In the genomic region with DNA sequence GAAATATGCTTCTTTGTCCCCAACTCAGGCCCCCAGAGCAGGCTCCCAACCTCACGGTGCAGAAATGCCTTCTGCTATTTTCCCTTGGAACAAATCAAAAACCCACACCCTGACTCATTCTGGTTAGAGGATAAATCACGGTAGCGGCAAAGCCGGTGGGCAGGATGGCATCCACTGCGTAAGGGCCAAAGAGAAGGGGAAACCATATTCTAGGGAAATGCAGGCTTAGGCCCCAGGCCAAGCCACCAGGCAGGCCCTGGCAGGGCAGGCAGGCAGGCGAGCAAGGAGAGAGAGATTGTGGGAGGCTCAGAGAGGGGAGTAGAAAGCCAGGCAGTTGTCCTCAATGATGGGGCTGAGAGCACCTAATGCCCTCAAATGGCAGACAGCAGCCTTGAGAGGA, we compare ENCODE assay signal across 19 mouse cellular contexts. TPM values are rescaled to one million over a fixed set of nuclear protein-coding genes. Genes with fewer than 3 reads are reported as not detected.
A peak's percentile ranks its signal among the peaks of the same experiment; 100 is the strongest.
DNase-seq lines count a peak whose midpoint lies in the region; ATAC-seq and TF ChIP-seq lines count a peak whose summit lies in the region.
"Had no signal": no experiment of that assay in that cellular context is flagged by ENCODE, and none has a peak within 500 bp of the region (broad histone marks: within the 10 kb centered on the region; RNA-seq: fewer than 3 reads in every experiment).

No protein-coding gene starts in this region.

- TF ChIP-seq POLR2A in embryonic fibroblast, embryonic 13.5 days (IDR thresholded peaks at IDR 0.05; ENCODE audit: low read depth, low read length), result no peak
- no peak for TF ChIP-seq POLR2A in cerebellum, adult 2 months (IDR thresholded peaks at IDR 0.05; ENCODE audit: borderline replicate concordance, insufficient read depth, low read length)

- peaks cover 2% of the 10 kb centered on the region; the same call in 1 of the 2 replicates for H3K9me3 ChIP-seq in heart, embryonic 13.5 days
- no peaks in the 10 kb centered on the region for H3K9me3 ChIP-seq in stomach, embryonic 16.5 days (replicated peaks; ENCODE audit: control insufficient read depth, low read length)
- no peaks in the 10 kb centered on the region for H3K9me3 ChIP-seq in stomach, postnatal 0 days (ENCODE audit: control insufficient read depth, low read length)
- H3K9me3 ChIP-seq in kidney, embryonic 15.5 days (replicated peaks), result no peaks in the 10 kb centered on the region

- H3K36me3 ChIP-seq in heart, embryonic 13.5 days, result no peaks in the 10 kb centered on the region
- no peaks in the 10 kb centered on the region for H3K36me3 ChIP-seq in stomach, embryonic 16.5 days (ENCODE audit: control insufficient read depth, insufficient read depth, low read length)
- H3K36me3 ChIP-seq in stomach, postnatal 0 days (ENCODE audit: control insufficient read depth, insufficient read depth, low read length), result no peaks in the 10 kb centered on the region
- no peaks in the 10 kb centered on the region for H3K36me3 ChIP-seq in kidney, embryonic 15.5 days
- H3K36me3 ChIP-seq: limb, embryonic 12.5 days had no signal

- DNase-seq in heart, adult 18-20 months, result no peak
- DNase-seq in stomach, postnatal 0 days (ENCODE audit: low spot score), result no peak
- no peak for DNase-seq in cerebellum, adult 2 months
- DNase-seq: cerebellum, adult 8-10 months; embryo, embryonic 11 days; gastrocnemius, postnatal 36 days; heart, postnatal 4 days; liver, postnatal 0 days; lung, postnatal 36 days; right cerebral cortex, postnatal 14 days had no signal

- no peak overlapping the region for H3K4me3 ChIP-seq in heart, embryonic 13.5 days
- no peak overlapping the region for H3K4me3 ChIP-seq in stomach, embryonic 16.5 days (replicated peaks; ENCODE audit: low read length)
- no peak overlapping the region for H3K4me3 ChIP-seq in stomach, postnatal 0 days (ENCODE audit: low read depth, low read length)
- no peak overlapping the region for H3K4me3 ChIP-seq in embryonic fibroblast, embryonic 13.5 days (ENCODE audit: insufficient read depth, low read length)
- no peak overlapping the region for H3K4me3 ChIP-seq in kidney, embryonic 15.5 days (replicated peaks)
- no peak overlapping the region for H3K4me3 ChIP-seq in cerebellum, adult 2 months (replicated peaks; ENCODE audit: insufficient read depth, low read depth, low read length)
- H3K4me3 ChIP-seq: limb, embryonic 12.5 days had no signal

- H3K4me2 ChIP-seq in heart, embryonic 13.5 days, result no peak overlapping the region
- H3K4me2 ChIP-seq in stomach, embryonic 16.5 days (ENCODE audit: low read depth, low read length), result no peak overlapping the region
- no peak overlapping the region for H3K4me2 ChIP-seq in stomach, postnatal 0 days (replicated peaks; ENCODE audit: low read depth)
- no peak overlapping the region for H3K4me2 ChIP-seq in kidney, embryonic 15.5 days
- H3K4me2 ChIP-seq: heart, embryonic 11.5 days; limb, embryonic 12.5 days; midbrain, embryonic 11.5 days had no signal

- peaks cover 14% of the 10 kb centered on the region for H3K4me1 ChIP-seq in heart, embryonic 13.5 days
- H3K4me1 ChIP-seq in stomach, embryonic 16.5 days (ENCODE audit: control insufficient read depth, insufficient read depth, low read length), result peaks cover 16% of the 10 kb centered on the region
- no peaks in the 10 kb centered on the region; the same call in 1 of the 2 replicates for H3K4me1 ChIP-seq in stomach, postnatal 0 days (replicated peaks; ENCODE audit: control insufficient read depth, insufficient read depth)
- H3K4me1 ChIP-seq in embryonic fibroblast, embryonic 13.5 days (ENCODE audit: control insufficient read depth, insufficient read depth, low read length), result peaks cover 3% of the 10 kb centered on the region; the same call in 1 of the 2 replicates
- H3K4me1 ChIP-seq in kidney, embryonic 15.5 days, result peaks cover 18% of the 10 kb centered on the region
- no peaks in the 10 kb centered on the region for H3K4me1 ChIP-seq in cerebellum, adult 2 months (ENCODE audit: control insufficient read depth, insufficient read depth, low read length)

- 79% methylated on average over 6 of the region's 6 CpGs for WGBS in heart, embryonic 13.5 days
- 65% methylated on average over 6 of the region's 6 CpGs for WGBS in stomach, embryonic 16.5 days
- 40% methylated on average over 6 of the region's 6 CpGs for WGBS in stomach, postnatal 0 days
- 73% methylated on average over 6 of the region's 6 CpGs for WGBS in kidney, embryonic 15.5 days
- WGBS in cerebellum, adult 2 months, result 44% methylated on average over 6 of the region's 6 CpGs

- H3K9ac ChIP-seq in heart, embryonic 13.5 days, result 0 out of 2 replicates have a peak overlapping the region, but pooled peaks have one; percentile 47
- H3K9ac ChIP-seq in stomach, embryonic 16.5 days (ENCODE audit: low read length), result peak overlapping the region; percentile 39; the same call in 1 of the 2 replicates
- no peak overlapping the region for H3K9ac ChIP-seq in stomach, postnatal 0 days (ENCODE audit: low read length)
- no peak overlapping the region for H3K9ac ChIP-seq in kidney, embryonic 15.5 days
- H3K9ac ChIP-seq: limb, embryonic 12.5 days; liver, postnatal 0 days had no signal

- no peak for TF ChIP-seq EP300 in stomach, postnatal 0 days (optimal IDR thresholded peaks at IDR 0.05)

- TF ChIP-seq CTCF in stomach, postnatal 0 days (IDR thresholded peaks at IDR 0.05; ENCODE audit: low read depth), result no peak
- no peak for TF ChIP-seq CTCF in embryonic fibroblast, embryonic 13.5 days (IDR thresholded peaks at IDR 0.05; ENCODE audit: borderline replicate concordance, insufficient read depth, low read length)
- TF ChIP-seq CTCF in cerebellum, adult 2 months (IDR thresholded peaks at IDR 0.05; ENCODE audit: borderline replicate concordance, insufficient read depth, low read depth, low read length), result no peak

- H3K27ac ChIP-seq in heart, embryonic 13.5 days (replicated peaks), result no peak overlapping the region
- 0 out of 2 replicates have a peak overlapping the region, but pooled peaks have one; percentile 34 for H3K27ac ChIP-seq in stomach, embryonic 16.5 days (ENCODE audit: low read length)
- no peak overlapping the region for H3K27ac ChIP-seq in stomach, postnatal 0 days (replicated peaks)
- peak overlapping the region; percentile 77 for H3K27ac ChIP-seq in embryonic fibroblast, embryonic 13.5 days (ENCODE audit: insufficient read depth, low read length)
- H3K27ac ChIP-seq in kidney, embryonic 15.5 days, result no peak overlapping the region
- H3K27ac ChIP-seq in cerebellum, adult 2 months (ENCODE audit: insufficient read depth, low read length), result no peak overlapping the region
- H3K27ac ChIP-seq: limb, embryonic 12.5 days had no signal

- H3K27me3 ChIP-seq in heart, embryonic 13.5 days (replicated peaks), result no peaks in the 10 kb centered on the region; the same call in 1 of the 2 replicates
- H3K27me3 ChIP-seq in stomach, embryonic 16.5 days (ENCODE audit: control insufficient read depth, insufficient read depth, low read length), result no peaks in the 10 kb centered on the region
- no peaks in the 10 kb centered on the region for H3K27me3 ChIP-seq in stomach, postnatal 0 days (ENCODE audit: control insufficient read depth, insufficient read depth, low read length)
- H3K27me3 ChIP-seq in kidney, embryonic 15.5 days, result no peaks in the 10 kb centered on the region
- no peaks in the 10 kb centered on the region for H3K27me3 ChIP-seq in cerebellum, adult 2 months (ENCODE audit: control insufficient read depth, insufficient read depth, low read length)

- ATAC-seq in heart, embryonic 13.5 days (ENCODE audit: extremely low read depth, insufficient number of reproducible peaks, low FRiP score, low TSS enrichment), result no peak
- no peak for ATAC-seq in stomach, embryonic 16.5 days (ENCODE audit: insufficient read depth, low FRiP score)
- no peak for ATAC-seq in stomach, postnatal 0 days (ENCODE audit: low FRiP score, low TSS enrichment)
- no peak for ATAC-seq in kidney, embryonic 15.5 days (replicated peaks; ENCODE audit: low FRiP score)
- ATAC-seq: CD4-positive, CD25-positive, alpha-beta regulatory T cell, adult 4 months; liver, postnatal 0 days had no signal

RNA-seq across cellular contexts. Expression of a gene that starts 34.7 kb away (rescaled TPM):
- 0.70 and 0.83 TPM in 2 replicates for polyA plus RNA-seq in heart, embryonic 13.5 days (2015; fragmentation: Nextera tagmentation; extraction: Ambion mirVana)
- total RNA-seq in heart, adult 18-20 months (2021), result 1 to 10 TPM; 1.1 to 1.3 TPM
- 1.6 and 1.7 TPM in 2 replicates for polyA plus RNA-seq in stomach, embryonic 16.5 days (2015; fragmentation: Nextera tagmentation; extraction: Ambion mirVana)
- 0.29 and 0.30 TPM in 2 replicates for polyA plus RNA-seq in stomach, postnatal 0 days (2015; fragmentation: Nextera tagmentation; extraction: Ambion mirVana)
- polyA plus RNA-seq in embryonic fibroblast, embryonic 13.5 days (2011; ENCODE audit: insufficient read length, low read depth, missing spikeins), result 139 and 166 TPM in 2 replicates
- polyA plus RNA-seq in kidney, embryonic 15.5 days (2015; fragmentation: Nextera tagmentation; extraction: Ambion mirVana), result 1.2 and 1.4 TPM in 2 replicates
- 0.29 and 0.33 TPM in 2 replicates for polyA plus RNA-seq in cerebellum, adult 2 months (2012; rRNA removed)
- total RNA-seq: MEL had no signal

Comparison
In these comparisons a context has a peak if more than half of its experiments do, and no peak if none do; other contexts are left out.
1. H3K27ac ChIP-seq: peak in stomach, embryonic 16.5 days (single experiment) and embryonic fibroblast, embryonic 13.5 days (single experiment); none in heart, embryonic 13.5 days (single experiment), stomach, postnatal 0 days (single experiment), kidney, embryonic 15.5 days (single experiment) and cerebellum, adult 2 months (single experiment).
2. H3K9ac ChIP-seq: peak in heart, embryonic 13.5 days (single experiment) and stomach, embryonic 16.5 days (single experiment); none in stomach, postnatal 0 days (single experiment) and kidney, embryonic 15.5 days (single experiment).
3. RNA of a gene that starts 34.7 kb away (polyA plus RNA-seq): 139 to 166 TPM in embryonic fibroblast, embryonic 13.5 days; 1.6 to 1.7 TPM in stomach, embryonic 16.5 days, 1.2 to 1.4 TPM in kidney, embryonic 15.5 days, 0.70 to 0.83 TPM in heart, embryonic 13.5 days, 0.29 to 0.33 TPM in cerebellum, adult 2 months and 0.29 to 0.30 TPM in stomach, postnatal 0 days; every median in the first group is over 10 times any median in the second.